Mouse (Mus musculus): ENCODE measurements around the gene Sema3e. TPM values are rescaled to one million over a fixed set of nuclear protein-coding genes. Genes with fewer than 3 reads are reported as not detected.

The Sema3e gene
- polyA plus RNA-seq, 1 experiment from 2014 or later, result 6.8 TPM

- no peak overlapping the region for H3K9ac ChIP-seq
- H3K9me3 ChIP-seq (replicated peaks), result no peaks in the 10 kb centered on the region
- peaks cover 8% of the 10 kb centered on the region for H3K4me1 ChIP-seq
- H3K4me3 ChIP-seq (replicated peaks), result no peak overlapping the region
- H3K27me3 ChIP-seq, result no peaks in the 10 kb centered on the region
- ATAC-seq (ENCODE audit: insufficient number of reproducible peaks, low FRiP score, low TSS enrichment, low read depth), result no peak
- no peak overlapping the region for H3K4me2 ChIP-seq (replicated peaks)
- WGBS, result 73% methylated on average over 2 of the region's 2 CpGs
- H3K27ac ChIP-seq (replicated peaks), result no peak overlapping the region
- H3K36me3 ChIP-seq, result no peaks in the 10 kb centered on the region
These were observed 63.0 kb downstream of the Sema3e start for GRCm38 (mm10) chr5:14088100-14088499.

- no peak for ATAC-seq (ENCODE audit: insufficient number of reproducible peaks, low FRiP score, low TSS enrichment, low read depth)
- Histone ChIP-seq H3K4me3 (replicated peaks) (no peak overlapping the region), H3K9ac (no peak overlapping the region), H3K36me3 (no peaks in the 10 kb centered on the region), H3K4me2 (replicated peaks) (no peak overlapping the region), H3K27ac (replicated peaks) (no peak overlapping the region), H3K27me3 (no peaks in the 10 kb centered on the region), H3K9me3 (replicated peaks) (no peaks in the 10 kb centered on the region), H3K4me1 (peaks cover 8% of the 10 kb centered on the region)
- WGBS, result 54% methylated on average over 9 of the region's 9 CpGs
These were observed 65.0 kb downstream of the Sema3e start for GRCm38 (mm10) chr5:14089875-14090608.

GRCm38 (mm10) chr5:14090609-14090969, 65.5 kb downstream of the Sema3e start:
- Histone ChIP-seq H3K9ac (no peak overlapping the region), H3K4me1 (peaks cover 8% of the 10 kb centered on the region), H3K27ac (replicated peaks) (no peak overlapping the region), H3K4me3 (replicated peaks) (no peak overlapping the region), H3K36me3 (no peaks in the 10 kb centered on the region), H3K4me2 (replicated peaks) (no peak overlapping the region), H3K27me3 (no peaks in the 10 kb centered on the region), H3K9me3 (replicated peaks) (no peaks in the 10 kb centered on the region)
- no peak for ATAC-seq (ENCODE audit: insufficient number of reproducible peaks, low FRiP score, low TSS enrichment, low read depth)
- WGBS, result 56% methylated on average over 4 of the region's 4 CpGs

- ATAC-seq (ENCODE audit: insufficient number of reproducible peaks, low FRiP score, low TSS enrichment, low read depth), result peak; percentile 15; the same call in 1 of the 2 replicates
- Histone ChIP-seq H3K4me1 (peaks cover 8% of the 10 kb centered on the region), H3K4me2 (replicated peaks) (peak overlapping the region; percentile 40), H3K9ac (no peak overlapping the region), H3K27me3 (no peaks in the 10 kb centered on the region), H3K27ac (replicated peaks) (no peak overlapping the region), H3K9me3 (replicated peaks) (no peaks in the 10 kb centered on the region), H3K36me3 (no peaks in the 10 kb centered on the region), H3K4me3 (replicated peaks) (peak overlapping the region; percentile 10; the same call in 1 of the 2 replicates)
- 27% methylated on average over 14 of the region's 14 CpGs for WGBS
These were observed 67.2 kb downstream of the Sema3e start for GRCm38 (mm10) chr5:14092262-14092776.

GRCm38 (mm10) chr5:14096196-14096595, 71.1 kb downstream of the Sema3e start:
- Histone ChIP-seq H3K9me3 (replicated peaks) (no peaks in the 10 kb centered on the region), H3K27ac (replicated peaks) (no peak overlapping the region), H3K27me3 (no peaks in the 10 kb centered on the region), H3K4me1 (peaks cover 8% of the 10 kb centered on the region), H3K4me3 (replicated peaks) (no peak overlapping the region), H3K9ac (no peak overlapping the region), H3K4me2 (replicated peaks) (no peak overlapping the region), H3K36me3 (no peaks in the 10 kb centered on the region)
- no peak for ATAC-seq (ENCODE audit: insufficient number of reproducible peaks, low FRiP score, low TSS enrichment, low read depth)
- 85% methylated on average over 1 of the region's 1 CpGs for WGBS

- H3K27me3 ChIP-seq, result no peaks in the 10 kb centered on the region
- no peaks in the 10 kb centered on the region for H3K36me3 ChIP-seq
- no peak for ATAC-seq (ENCODE audit: insufficient number of reproducible peaks, low FRiP score, low TSS enrichment, low read depth)
- no peaks in the 10 kb centered on the region for H3K9me3 ChIP-seq (replicated peaks)
- 88% methylated on average over 3 of the region's 3 CpGs for WGBS
- no peak overlapping the region for H3K4me2 ChIP-seq (replicated peaks)
- no peak overlapping the region for H3K27ac ChIP-seq (replicated peaks)
- no peak overlapping the region for H3K4me3 ChIP-seq (replicated peaks)
- no peaks in the 10 kb centered on the region for H3K4me1 ChIP-seq
- H3K9ac ChIP-seq, result no peak overlapping the region
These were observed 73.6 kb downstream of the Sema3e start for GRCm38 (mm10) chr5:14098677-14099076.

- H3K4me1 ChIP-seq, result no peaks in the 10 kb centered on the region
- H3K27me3 ChIP-seq, result no peaks in the 10 kb centered on the region
- 67% methylated on average over 4 of the region's 4 CpGs for WGBS
- H3K4me2 ChIP-seq (replicated peaks), result no peak overlapping the region
- no peak overlapping the region for H3K27ac ChIP-seq (replicated peaks)
- no peak overlapping the region for H3K4me3 ChIP-seq (replicated peaks)
- no peaks in the 10 kb centered on the region for H3K36me3 ChIP-seq
- no peak overlapping the region for H3K9ac ChIP-seq
- no peaks in the 10 kb centered on the region for H3K9me3 ChIP-seq (replicated peaks)
- ATAC-seq (ENCODE audit: insufficient number of reproducible peaks, low FRiP score, low TSS enrichment, low read depth), result no peak
These were observed 82.3 kb downstream of the Sema3e start for GRCm38 (mm10) chr5:14107365-14107764.

GRCm38 (mm10) chr5:14109001-14109400, 83.9 kb downstream of the Sema3e start:
- H3K4me1 ChIP-seq, result no peaks in the 10 kb centered on the region
- 83% methylated on average over 4 of the region's 4 CpGs for WGBS
- H3K9me3 ChIP-seq (replicated peaks), result no peaks in the 10 kb centered on the region
- H3K4me3 ChIP-seq (replicated peaks), result no peak overlapping the region
- no peaks in the 10 kb centered on the region for H3K36me3 ChIP-seq
- H3K9ac ChIP-seq, result no peak overlapping the region
- ATAC-seq (ENCODE audit: insufficient number of reproducible peaks, low FRiP score, low TSS enrichment, low read depth), result no peak
- H3K27me3 ChIP-seq, result no peaks in the 10 kb centered on the region
- no peak overlapping the region for H3K27ac ChIP-seq (replicated peaks)
- H3K4me2 ChIP-seq (replicated peaks), result no peak overlapping the region

- no peak for ATAC-seq (ENCODE audit: insufficient number of reproducible peaks, low FRiP score, low TSS enrichment, low read depth)
- Histone ChIP-seq H3K9me3 (replicated peaks) (no peaks in the 10 kb centered on the region), H3K4me2 (replicated peaks) (no peak overlapping the region), H3K4me1 (no peaks in the 10 kb centered on the region), H3K36me3 (no peaks in the 10 kb centered on the region), H3K9ac (no peak overlapping the region), H3K27me3 (no peaks in the 10 kb centered on the region), H3K27ac (replicated peaks) (no peak overlapping the region), H3K4me3 (replicated peaks) (no peak overlapping the region)
- whole genome bisulfite sequencing, result 70% methylated on average over 4 of the region's 4 CpGs
These were observed 86.3 kb downstream of the Sema3e start for GRCm38 (mm10) chr5:14111401-14111800.

- Histone ChIP-seq H3K36me3 (no peaks in the 10 kb centered on the region), H3K9ac (no peak overlapping the region), H3K4me1 (no peaks in the 10 kb centered on the region), H3K9me3 (replicated peaks) (no peaks in the 10 kb centered on the region), H3K27me3 (no peaks in the 10 kb centered on the region), H3K27ac (replicated peaks) (no peak overlapping the region), H3K4me3 (replicated peaks) (no peak overlapping the region), H3K4me2 (replicated peaks) (no peak overlapping the region)
- ATAC-seq (ENCODE audit: insufficient number of reproducible peaks, low FRiP score, low TSS enrichment, low read depth), result no peak
- WGBS, result 46% methylated on average over 5 of the region's 5 CpGs
These were observed 96.8 kb downstream of the Sema3e start for GRCm38 (mm10) chr5:14121902-14122301.

- no peaks in the 10 kb centered on the region for H3K4me1 ChIP-seq
- H3K9me3 ChIP-seq (replicated peaks), result no peaks in the 10 kb centered on the region
- no peak overlapping the region for H3K4me2 ChIP-seq (replicated peaks)
- no peaks in the 10 kb centered on the region for H3K27me3 ChIP-seq
- WGBS, result 40% methylated on average over 1 of the region's 1 CpGs
- H3K36me3 ChIP-seq, result no peaks in the 10 kb centered on the region
- H3K27ac ChIP-seq (replicated peaks), result no peak overlapping the region
- no peak overlapping the region for H3K9ac ChIP-seq
- ATAC-seq (ENCODE audit: insufficient number of reproducible peaks, low FRiP score, low TSS enrichment, low read depth), result no peak
- H3K4me3 ChIP-seq (replicated peaks), result no peak overlapping the region
These were observed 101.5 kb downstream of the Sema3e start for GRCm38 (mm10) chr5:14126591-14126990.

GRCm38 (mm10) chr5:14135929-14136328, 110.9 kb downstream of the Sema3e start:
- H3K4me2 ChIP-seq (replicated peaks), result no peak overlapping the region
- ATAC-seq (ENCODE audit: insufficient number of reproducible peaks, low FRiP score, low TSS enrichment, low read depth), result no peak
- no peaks in the 10 kb centered on the region for H3K4me1 ChIP-seq
- no peak overlapping the region for H3K27ac ChIP-seq (replicated peaks)
- H3K9ac ChIP-seq, result no peak overlapping the region
- no peaks in the 10 kb centered on the region for H3K9me3 ChIP-seq (replicated peaks)
- no peak overlapping the region for H3K4me3 ChIP-seq (replicated peaks)
- no peaks in the 10 kb centered on the region for H3K27me3 ChIP-seq
- WGBS, result 57% methylated on average over 8 of the region's 8 CpGs
- H3K36me3 ChIP-seq, result no peaks in the 10 kb centered on the region
